Mouse (Mus musculus) CH12.LX (cell line): Measurements from ENCODE around the gene Fam83f.

Experiments
- CTCF ChIP-seq, 2 experiments: IDR thresholded peaks in 1 of 2; conservative IDR thresholded peaks in 1 of 2; 2 replicates each; pipeline ENCODE4 v1.5.1; 2011 to 2012; ENCODE audit warnings: low read depth in 2 of 2, low read length in 2 of 2, improper control_type of control experiment in 1 of 2, inconsistent platforms in 1 of 2, mild to moderate bottlenecking in 1 of 2, moderate library complexity in 1 of 2
- HCFC1 ChIP-seq: IDR thresholded peaks from 2 replicates; pipeline ENCODE4 v1.6.1; 2012; ENCODE audit warnings: low read depth, mild to moderate bottlenecking, inconsistent platforms, low read length, improper control_type of control experiment
- JUN ChIP-seq: IDR thresholded peaks from 2 replicates; pipeline ENCODE4 v1.6.1; 2011; ENCODE audit warnings: low read depth, mild to moderate bottlenecking, low read length, improper control_type of control experiment, moderate library complexity; ENCODE audit not compliant: insufficient read depth
- JUND ChIP-seq: conservative IDR thresholded peaks from 2 replicates; pipeline ENCODE4 v1.6.1; 2011; ENCODE audit warnings: low read depth, low read length, improper control_type of control experiment
- MXI1 ChIP-seq: IDR thresholded peaks from 2 replicates; pipeline ENCODE4 v1.6.1; 2011; ENCODE audit warnings: mild to moderate bottlenecking, low read depth, low read length, improper control_type of control experiment
- POLR2A ChIP-seq: IDR thresholded peaks from 2 replicates; pipeline ENCODE4 v1.6.1; 2011; ENCODE audit warnings: low read depth, mild to moderate bottlenecking, improper control_type of control experiment, low read length
- POLR2AphosphoS2 ChIP-seq: IDR thresholded peaks from 2 replicates; pipeline ENCODE4 v1.6.1; 2011; ENCODE audit warnings: low read depth, low read length, improper control_type of control experiment
- SIN3A ChIP-seq: IDR thresholded peaks from 2 replicates; pipeline ENCODE4 v1.6.1; 2012; ENCODE audit warnings: low read length, improper control_type of control experiment, inconsistent platforms
- ZNF384 ChIP-seq: IDR thresholded peaks from 2 replicates; pipeline ENCODE4 v1.6.1; 2012; ENCODE audit warnings: low read depth, low read length, improper control_type of control experiment, inconsistent platforms

DNA sequence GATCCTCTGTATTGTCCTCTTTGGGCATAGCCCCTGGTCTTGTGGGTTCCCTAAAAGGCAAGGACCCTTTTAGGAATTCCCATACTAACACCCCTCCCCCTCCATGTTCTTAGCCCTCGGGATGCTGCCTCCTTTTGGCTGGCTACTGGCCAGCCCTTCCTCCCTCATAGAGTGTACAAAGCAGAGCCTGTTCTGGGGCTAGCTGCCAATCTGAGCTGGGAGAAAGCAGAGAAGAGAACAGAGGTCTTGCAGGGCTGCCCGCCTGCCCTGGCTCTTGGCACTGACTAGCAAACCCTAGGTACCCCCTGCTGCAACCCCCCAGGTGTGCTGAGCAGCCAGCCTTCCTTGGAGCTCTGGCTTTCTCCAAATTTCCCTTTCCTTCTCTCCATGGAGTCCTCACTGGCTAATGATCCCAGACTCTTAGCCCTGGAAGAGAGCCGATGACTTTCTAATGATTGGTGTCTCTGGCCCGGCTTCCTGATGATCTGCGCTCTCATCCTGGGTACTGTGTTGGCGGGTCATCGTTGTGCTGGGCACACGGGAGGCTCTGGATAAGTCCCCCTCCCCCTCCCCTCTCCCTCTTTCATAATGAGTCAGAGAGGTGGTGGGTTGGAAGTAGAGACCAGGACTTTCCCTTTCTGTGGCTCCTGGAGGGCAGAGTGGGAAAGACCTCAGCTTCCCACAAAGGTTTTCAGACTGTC, 8.0 kb downstream of the Fam83f start:
- TF ChIP-seq HCFC1, result no peak
- TF ChIP-seq POLR2A, result no peak
- no peak for TF ChIP-seq JUND
- no peak for TF ChIP-seq JUN
- no peak for TF ChIP-seq MXI1
- no peak for TF ChIP-seq CTCF (conservative IDR thresholded peaks at IDR 0.05 in 1 of 2, IDR thresholded peaks at IDR 0.05 in 1 of 2; ENCODE audit: low read depth in 2 of 2, low read length in 2 of 2)
- TF ChIP-seq ZNF384, result no peak
- no peak for TF ChIP-seq SIN3A
- no peak for TF ChIP-seq POLR2AphosphoS2
